Mouse (Mus musculus) embryonic facial prominence, embryonic 10.5 days (tissue): Measurements from ENCODE around the gene A630076J17Rik. TPM values are rescaled to one million over a fixed set of nuclear protein-coding genes. Genes with fewer than 3 reads are reported as not detected.

Experiments
- DNase-seq: peaks from one replicate; pipeline ENCODE4 v3.0.0-alpha.2; 2017; ENCODE audit warnings: low spot score
- H3K27ac ChIP-seq: fragments of 300-500 bp; sonication (generic); replicated peaks from 2 replicates; pipeline ENCODE4 v1.5.1; 2016; ENCODE audit warnings: mild to moderate bottlenecking
- H3K27me3 ChIP-seq: fragments of 300-500 bp; sonication (generic); replicated peaks from 2 replicates; pipeline ENCODE4 v1.6.1; 2016; ENCODE audit warnings: low read depth, mild to moderate bottlenecking; ENCODE audit not compliant: poor library complexity, severe bottlenecking
- H3K36me3 ChIP-seq: fragments of 300-500 bp; sonication (generic); replicated peaks from 2 replicates; pipeline ENCODE4 v1.6.1; 2016; ENCODE audit warnings: mild to moderate bottlenecking, moderate library complexity
- H3K4me1 ChIP-seq: fragments of 300-500 bp; sonication (generic); 2 replicates; pipeline ENCODE4 v1.6.1; 2016
- H3K4me3 ChIP-seq: fragments of 300-500 bp; sonication (generic); 2 replicates; pipeline ENCODE4 v1.5.1; 2016; ENCODE audit warnings: mild to moderate bottlenecking, moderate library complexity
- H3K9me3 ChIP-seq: fragments of 300-500 bp; sonication (generic); 2 replicates; pipeline ENCODE4 v1.6.1; 2016; ENCODE audit warnings: mild to moderate bottlenecking
- WGBS: fragments of 180-500 bp; shearing (Covaris S2); methylation state at CpG from one replicate; pipeline ENCODE4 v1.1.7; 2016; 5-methylcytosine and 5-hydroxymethylcytosine counted together
- polyA plus RNA-seq: library from polyadenylated mRNA; unstranded; fragments of >200 nt; fragmentation: Nextera tagmentation; extraction: Ambion mirVana; gene quantifications from 2 replicates; pipeline ENCODE4 v1.2.1, GENCODE M21; 2016

Gene A630076J17Rik
- not detected in 2 replicates for polyA plus RNA-seq

DNA sequence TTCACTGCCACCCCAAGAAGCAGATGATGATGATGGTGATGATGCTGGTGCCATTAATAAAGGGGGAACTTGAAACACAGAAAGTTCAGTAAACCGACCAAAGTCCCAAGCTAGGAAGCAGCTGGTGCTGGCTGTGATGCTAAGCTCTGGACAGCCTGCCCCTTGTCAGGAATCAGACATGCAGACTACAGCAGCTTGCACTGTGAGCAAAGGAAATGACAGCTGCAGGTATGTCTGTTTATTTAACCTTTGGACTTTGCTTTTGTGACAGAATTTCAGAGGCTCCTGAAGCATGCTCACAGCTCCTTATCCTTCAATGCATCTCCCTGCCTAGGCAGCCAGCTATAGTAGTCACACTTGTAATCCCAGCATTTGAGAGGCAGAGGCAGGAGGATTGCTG is at the start of gene A630076J17Rik:
Gene A630076J17Rik (plus strand): TSS at position 88 of the 400 bp plus-strand sequence.
- WGBS, result 60% methylated on average over 1 of the region's 1 CpGs
- Histone ChIP-seq H3K27ac (no peak within 1 kb of the TSS), H3K9me3 (no peaks in the 10 kb centered on the region), H3K4me1 (peaks cover 8% of the 10 kb centered on the region), H3K36me3 (no peaks in the 10 kb centered on the region), H3K4me3 (no peak within 1 kb of the TSS), H3K27me3 (no peaks in the 10 kb centered on the region; the same call in 1 of the 2 replicates)
- no peak for DNase-seq

DNA sequence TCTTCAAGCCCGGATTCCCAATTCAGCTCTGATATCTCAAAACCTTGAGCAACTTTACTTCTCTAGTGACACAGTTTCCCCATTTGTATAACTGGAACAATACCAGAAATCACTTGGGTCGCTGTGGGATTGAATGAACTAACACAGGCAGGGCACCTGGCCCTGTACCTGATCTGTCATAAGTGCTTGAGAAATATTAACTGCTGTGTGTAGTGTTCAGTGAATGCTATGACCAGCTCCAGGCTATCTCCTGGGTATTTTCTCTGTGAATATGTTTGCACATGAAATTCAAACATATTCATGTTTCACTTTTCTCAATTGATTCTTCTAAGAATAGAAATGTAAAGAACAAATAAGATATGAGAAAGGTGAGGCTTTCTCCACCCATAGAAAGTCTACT is 49.6 kb upstream of the A630076J17Rik start:
- Histone ChIP-seq H3K4me1 (no peaks in the 10 kb centered on the region), H3K36me3 (no peaks in the 10 kb centered on the region)

DNA sequence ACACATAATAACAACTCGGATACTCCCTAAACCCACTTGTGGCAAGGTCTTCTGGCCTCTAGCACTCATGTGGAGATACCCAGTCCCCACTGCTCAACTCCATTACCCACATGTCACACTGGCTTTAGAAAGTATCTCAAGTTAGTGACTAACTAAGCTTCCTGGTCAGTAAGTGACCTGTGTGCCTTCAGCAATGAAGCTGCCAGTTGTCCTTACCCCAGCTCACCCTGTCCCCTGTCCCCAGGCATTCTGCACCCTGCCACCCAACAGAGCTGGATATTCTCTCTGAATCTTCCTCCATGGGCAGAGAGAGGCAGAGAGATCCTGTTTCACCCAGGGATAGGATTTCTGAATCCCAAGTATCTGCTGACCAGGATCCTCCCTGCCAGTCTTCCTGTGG is 47.7 kb upstream of the A630076J17Rik start, which contains the start of gene Kcna10:
Gene Kcna10 (plus strand): TSS at position 301 of the 400 bp plus-strand sequence.
- H3K27me3 ChIP-seq, result no peaks in the 10 kb centered on the region
- H3K4me3 ChIP-seq, result no peak within 1 kb of the TSS
- WGBS, result 86% methylated on average over 1 of the region's 1 CpGs
- no peak within 1 kb of the TSS for H3K27ac ChIP-seq
- no peaks in the 10 kb centered on the region for H3K4me1 ChIP-seq
- DNase-seq, result no peak
- no peaks in the 10 kb centered on the region for H3K36me3 ChIP-seq
- no peaks in the 10 kb centered on the region for H3K9me3 ChIP-seq

More for the DNA sequence above, 49.6 kb upstream of the A630076J17Rik start:
- H3K9me3 ChIP-seq, result no peaks in the 10 kb centered on the region
- H3K27me3 ChIP-seq, result no peaks in the 10 kb centered on the region
- H3K4me3 ChIP-seq, result no peak overlapping the region
- no peak overlapping the region for H3K27ac ChIP-seq
- 73% methylated on average over 2 of the region's 2 CpGs for WGBS
- DNase-seq, result no peak

DNA sequence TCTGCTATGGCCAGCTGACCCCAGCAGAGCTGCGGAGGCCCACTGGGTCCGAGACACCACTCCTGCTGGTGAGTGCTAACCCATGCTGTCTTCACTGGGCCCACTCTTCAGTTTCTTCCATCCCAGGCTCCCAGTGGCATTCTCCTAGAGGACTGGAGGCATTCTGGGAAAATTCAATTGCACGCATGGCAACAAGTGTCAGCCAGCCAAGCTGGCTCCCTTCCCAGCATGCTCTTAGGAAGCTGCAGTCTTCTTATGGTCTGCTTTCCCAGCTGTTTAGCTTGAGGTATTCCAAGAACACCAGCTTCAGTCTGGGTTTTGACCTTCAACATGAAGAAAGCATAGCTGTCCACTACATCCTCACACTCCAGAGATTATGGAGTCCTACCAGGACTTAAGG is 47.2 kb upstream of the A630076J17Rik start:
- H3K4me3 ChIP-seq, result no peak overlapping the region
- no peaks in the 10 kb centered on the region for H3K9me3 ChIP-seq
- H3K4me1 ChIP-seq, result no peaks in the 10 kb centered on the region
- WGBS, result 87% methylated on average over 3 of the region's 3 CpGs
- no peak for DNase-seq
- no peaks in the 10 kb centered on the region for H3K27me3 ChIP-seq
- no peaks in the 10 kb centered on the region for H3K36me3 ChIP-seq
- H3K27ac ChIP-seq, result no peak overlapping the region

DNA sequence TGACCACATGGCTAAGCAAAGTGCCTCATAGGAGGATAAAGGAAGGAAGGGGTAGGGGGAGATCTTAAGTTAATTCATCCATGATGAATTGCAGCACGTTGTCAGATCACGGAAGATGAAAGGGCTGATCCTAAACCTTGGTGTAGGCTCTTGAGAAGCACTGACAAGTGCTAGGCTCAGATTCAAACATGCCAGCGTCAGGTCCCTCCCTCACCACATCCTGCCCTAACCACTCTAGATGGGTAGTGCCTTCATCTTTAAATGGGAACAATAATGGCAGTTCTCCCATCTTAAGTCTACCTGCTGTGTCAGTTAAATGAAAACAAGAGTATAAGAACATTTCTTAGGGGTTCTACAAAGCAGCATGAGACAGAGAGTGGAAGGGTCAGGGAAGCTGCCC is 44.8 kb upstream of the A630076J17Rik start:
- H3K36me3 ChIP-seq, result no peaks in the 10 kb centered on the region

DNA sequence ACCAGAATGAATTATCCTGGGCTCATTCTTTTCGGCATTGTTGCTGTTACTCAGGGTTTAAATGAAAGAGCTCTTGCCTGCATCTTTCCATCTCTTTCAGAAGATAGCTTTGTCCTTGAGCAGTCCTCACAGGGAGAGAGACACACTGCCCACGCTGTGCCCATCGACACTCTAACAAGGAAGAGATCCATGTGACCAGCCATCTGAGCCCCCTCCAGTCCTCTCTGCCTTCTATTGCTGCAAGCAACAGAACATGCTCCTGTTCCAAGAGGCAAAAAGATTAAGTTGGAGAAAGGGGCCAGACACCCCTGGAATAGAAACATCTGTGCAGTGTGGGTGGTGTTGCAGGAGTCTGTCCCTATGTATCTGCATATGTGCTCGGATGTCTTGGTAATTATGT is 43.4 kb upstream of the A630076J17Rik start:
- no peaks in the 10 kb centered on the region for H3K4me1 ChIP-seq
- no peak overlapping the region for H3K4me3 ChIP-seq
- no peak overlapping the region for H3K27ac ChIP-seq
- WGBS, result 84% methylated on average over 4 of the region's 4 CpGs
- no peak for DNase-seq
- no peaks in the 10 kb centered on the region for H3K36me3 ChIP-seq
- no peaks in the 10 kb centered on the region for H3K27me3 ChIP-seq
- no peaks in the 10 kb centered on the region for H3K9me3 ChIP-seq

More for the DNA sequence above, 44.8 kb upstream of the A630076J17Rik start:
- no peak for DNase-seq
- no peak overlapping the region for H3K4me3 ChIP-seq
- H3K27me3 ChIP-seq, result no peaks in the 10 kb centered on the region
- WGBS, result 81% methylated on average over 3 of the region's 3 CpGs
- no peak overlapping the region for H3K27ac ChIP-seq
- H3K9me3 ChIP-seq, result no peaks in the 10 kb centered on the region
- H3K4me1 ChIP-seq, result no peaks in the 10 kb centered on the region

DNA sequence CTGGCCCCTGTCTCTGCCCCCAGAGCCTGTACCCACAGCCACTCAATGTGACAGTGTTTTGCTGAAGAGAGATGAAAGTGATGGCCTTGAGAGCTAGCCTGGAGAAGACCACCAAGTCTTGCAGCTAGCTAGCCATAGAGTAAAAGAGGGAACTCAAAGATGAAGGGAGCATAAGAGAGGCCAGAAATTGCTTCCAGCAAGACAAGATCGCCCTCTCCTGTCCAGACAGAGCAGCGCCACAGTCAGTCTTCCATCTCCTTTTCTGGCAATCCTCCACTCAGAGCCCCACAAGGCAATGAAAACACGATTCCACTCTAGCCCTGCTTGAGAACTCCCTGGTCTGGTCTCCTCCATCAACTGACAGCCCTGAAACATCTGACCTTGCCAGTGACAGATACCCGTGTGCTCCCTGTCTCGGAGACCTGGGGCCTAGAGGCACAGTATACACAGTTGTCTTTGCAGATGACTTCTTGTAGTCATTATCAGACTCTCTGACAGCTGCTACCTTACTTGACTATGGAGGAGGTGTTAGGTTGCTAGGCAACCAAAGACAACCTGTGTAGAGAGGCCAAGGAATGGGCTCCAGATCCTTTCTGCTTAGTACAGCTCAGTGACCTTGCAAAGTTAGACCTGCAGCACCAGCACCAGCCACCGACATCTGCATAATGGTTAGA is 42.1 kb upstream of the A630076J17Rik start:
- no peak overlapping the region for H3K4me3 ChIP-seq
- no peak overlapping the region for H3K27ac ChIP-seq
- H3K27me3 ChIP-seq, result no peaks in the 10 kb centered on the region
- WGBS, result 42% methylated on average over 6 of the region's 6 CpGs
- no peaks in the 10 kb centered on the region for H3K4me1 ChIP-seq
- no peaks in the 10 kb centered on the region for H3K9me3 ChIP-seq
- peak; percentile 26 for DNase-seq
- H3K36me3 ChIP-seq, result no peaks in the 10 kb centered on the region

DNA sequence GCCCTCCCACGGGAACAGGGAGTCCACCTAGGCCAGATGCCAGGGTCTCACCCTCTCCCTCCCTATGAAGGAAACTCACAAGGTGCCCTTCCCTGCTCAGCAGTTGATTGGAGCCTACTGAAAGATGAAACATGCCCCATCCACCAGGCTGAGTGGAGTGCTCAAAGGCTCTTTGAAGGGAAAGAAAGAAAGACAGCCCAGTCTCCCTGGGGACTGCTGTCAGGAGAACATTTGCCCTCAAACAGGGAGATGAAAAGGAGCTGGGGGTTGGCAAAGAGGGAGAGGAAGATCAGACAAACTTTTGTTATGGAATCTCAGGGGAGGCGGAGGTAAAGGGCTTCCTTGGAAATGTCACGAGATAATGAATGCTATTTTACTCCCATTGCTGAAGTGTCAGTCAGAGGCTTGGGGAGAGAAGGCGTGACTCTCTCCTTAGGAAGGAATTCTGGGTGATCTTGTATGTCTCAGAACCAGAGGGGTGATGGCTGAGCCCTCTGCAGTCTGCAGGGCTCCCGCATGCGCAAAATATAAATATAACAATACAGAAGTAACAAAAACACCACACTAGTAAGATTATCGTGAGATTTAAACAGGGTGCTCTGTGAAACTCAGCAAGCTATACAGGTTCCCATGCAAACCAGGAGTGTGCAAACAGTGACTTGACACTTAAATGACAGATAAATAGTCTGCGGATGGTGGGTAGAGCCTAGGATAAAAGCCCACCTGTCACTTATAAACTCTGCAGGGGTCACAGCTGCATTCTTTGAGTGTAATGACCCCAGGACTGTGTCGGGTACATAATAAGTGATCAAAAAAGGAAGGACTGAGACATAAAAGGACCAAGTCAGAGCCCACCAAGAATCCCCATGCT is 28.9 kb upstream of the A630076J17Rik start:
- Histone ChIP-seq H3K36me3 (no peaks in the 10 kb centered on the region), H3K9me3 (no peaks in the 10 kb centered on the region), H3K27ac (no peak overlapping the region), H3K4me3 (no peak overlapping the region), H3K4me1 (peaks cover 14% of the 10 kb centered on the region), H3K27me3 (no peaks in the 10 kb centered on the region)
- 46% methylated on average over 9 of the region's 9 CpGs for WGBS
- DNase-seq, result no peak

DNA sequence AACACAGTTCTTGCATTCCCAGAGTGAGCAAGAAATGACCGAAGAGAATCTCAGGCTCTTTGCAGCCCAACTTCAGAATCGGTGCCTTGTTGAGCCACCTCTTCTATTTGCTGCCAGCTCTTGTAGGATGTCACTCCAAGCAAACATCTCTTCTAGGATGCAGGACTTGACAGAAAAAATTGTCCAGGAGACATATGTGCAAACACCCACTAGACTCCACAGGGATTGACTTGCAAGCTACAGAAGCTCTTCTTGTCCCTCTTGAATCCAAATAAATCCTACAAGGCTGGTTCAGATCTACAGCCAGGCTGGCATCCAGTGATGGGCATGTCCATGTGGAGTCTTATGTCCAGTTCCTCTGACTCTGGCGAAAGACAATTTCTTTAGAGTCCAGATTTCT is 26.0 kb upstream of the A630076J17Rik start:
- H3K4me1 ChIP-seq, result peaks cover 28% of the 10 kb centered on the region
- WGBS, result 84% methylated on average over 3 of the region's 3 CpGs
- no peaks in the 10 kb centered on the region for H3K9me3 ChIP-seq
- no peak overlapping the region for H3K4me3 ChIP-seq
- H3K27me3 ChIP-seq, result no peaks in the 10 kb centered on the region
- H3K27ac ChIP-seq, result no peak overlapping the region
- DNase-seq, result no peak
- H3K36me3 ChIP-seq, result no peaks in the 10 kb centered on the region

DNA sequence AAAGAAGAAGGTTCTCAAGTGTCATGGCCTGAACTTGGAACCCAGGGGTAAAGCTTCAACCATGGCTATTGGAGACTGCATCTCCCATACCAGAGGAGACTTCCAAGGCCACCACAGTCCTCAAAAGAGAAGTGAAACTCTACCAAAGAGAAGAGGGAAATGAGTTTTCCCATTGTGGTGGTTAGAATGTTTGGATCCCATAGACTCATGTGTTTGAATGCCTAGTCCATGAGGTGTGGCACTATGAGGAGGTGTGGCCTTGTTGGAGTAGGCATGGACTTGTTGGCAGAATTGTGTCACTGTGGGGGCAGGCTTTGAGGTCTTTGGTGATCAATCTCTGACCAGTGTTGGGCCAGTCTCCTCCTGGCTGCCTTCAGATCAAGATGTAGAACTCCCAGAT is 25.2 kb upstream of the A630076J17Rik start:
- no peak for DNase-seq
- Histone ChIP-seq H3K4me3 (no peak overlapping the region), H3K36me3 (no peaks in the 10 kb centered on the region), H3K27ac (no peak overlapping the region), H3K4me1 (peaks cover 28% of the 10 kb centered on the region), H3K9me3 (no peaks in the 10 kb centered on the region), H3K27me3 (no peaks in the 10 kb centered on the region)

DNA sequence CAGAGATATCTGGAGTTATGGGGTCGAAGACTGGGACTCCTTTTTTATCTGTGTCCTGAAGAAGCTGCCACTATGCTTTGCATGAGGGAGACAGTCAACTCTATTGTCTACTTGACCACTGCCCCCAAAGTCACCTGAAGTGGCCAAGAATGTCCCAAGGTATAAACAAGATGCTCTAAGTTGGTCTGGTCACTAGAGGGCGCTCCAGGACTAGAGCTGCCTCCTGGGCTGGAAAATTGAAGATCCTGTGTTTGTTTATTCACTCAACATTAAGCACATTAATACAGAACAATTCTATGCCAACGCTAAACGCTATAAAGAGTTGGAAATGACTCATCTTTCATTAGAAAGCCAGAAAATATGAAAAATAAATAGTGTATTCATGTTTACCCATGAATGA is 24.4 kb upstream of the A630076J17Rik start:
- Histone ChIP-seq H3K27ac (no peak overlapping the region), H3K4me1 (peaks cover 27% of the 10 kb centered on the region), H3K4me3 (no peak overlapping the region), H3K27me3 (no peaks in the 10 kb centered on the region), H3K9me3 (no peaks in the 10 kb centered on the region), H3K36me3 (no peaks in the 10 kb centered on the region)
- DNase-seq, result peak; percentile 65
- 15% methylated on average over 4 of the region's 4 CpGs for WGBS

DNA sequence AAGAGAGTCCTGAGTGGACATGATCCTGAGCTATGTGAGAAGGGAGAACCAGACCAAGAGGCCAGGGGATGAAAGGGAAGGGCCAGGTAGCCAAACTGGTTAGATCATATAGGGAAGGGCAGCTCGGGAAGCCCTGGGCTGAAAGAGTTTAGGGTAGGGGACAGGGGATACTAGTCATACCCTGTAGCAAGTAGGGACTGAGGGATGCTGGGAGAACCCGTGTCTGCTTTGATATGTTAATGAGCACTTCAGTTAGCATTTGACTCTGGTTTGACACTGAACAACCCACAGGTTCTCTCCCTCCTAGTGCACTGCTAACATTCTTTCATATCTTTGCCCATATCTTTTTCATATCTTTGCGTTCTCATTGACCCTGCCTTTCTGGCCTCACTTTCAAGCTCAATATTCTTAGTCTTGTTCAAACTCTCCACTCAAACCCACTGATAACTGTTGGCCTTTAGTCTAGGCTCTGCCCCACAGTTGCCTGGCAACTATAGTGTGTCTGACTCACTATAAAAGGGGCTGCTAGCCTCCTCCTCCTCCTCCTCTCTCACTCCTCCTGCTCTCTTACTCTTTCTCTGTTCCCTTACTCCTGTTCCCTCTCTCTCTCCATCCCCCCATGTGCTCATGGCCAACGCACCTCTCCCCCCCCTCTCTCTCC is 23.8 kb upstream of the A630076J17Rik start:
- Histone ChIP-seq H3K9me3 (no peaks in the 10 kb centered on the region), H3K4me3 (no peak overlapping the region), H3K27ac (no peak overlapping the region), H3K27me3 (no peaks in the 10 kb centered on the region), H3K36me3 (no peaks in the 10 kb centered on the region), H3K4me1 (peaks cover 20% of the 10 kb centered on the region)
- no peak for DNase-seq
- WGBS, result 54% methylated on average over 4 of the region's 4 CpGs
